Mouse (Mus musculus) liver, adult 2 months (tissue): ENCODE measurements around the gene Pnpla2.
"Not testable (repeated sequence)": the region's sequence is repeated elsewhere in the genome, so short reads cannot be mapped to it uniquely, and the experiment has no call there.

ENCODE experiments used
- CTCF ChIP-seq: fragments of 200-500 bp; IDR thresholded peaks from 2 replicates; pipeline ENCODE4 v1.5.1; 2011; ENCODE audit warnings: low read depth, low read length, control low read depth
- POLR2A ChIP-seq: fragments of 200-500 bp; IDR thresholded peaks from 2 replicates; pipeline ENCODE4 v1.6.1; 2011; ENCODE audit warnings: low read length, control low read depth; ENCODE audit not compliant: insufficient read depth; ENCODE audit errors: extremely low read depth

GRCm38 (mm10) chr7:141407670-141408069 lies 47.3 kb upstream of the Pnpla2 start:
- not testable (repeated sequence) for TF ChIP-seq CTCF, POLR2A
